Mouse (Mus musculus) thymus, postnatal 0 days (tissue): ENCODE results near the gene Olfr1378. TPM values are rescaled to one million over a fixed set of nuclear protein-coding genes. Genes with fewer than 3 reads are reported as not detected.

Source experiments
- DNase-seq: peaks from one replicate; pipeline ENCODE4 v3.0.0-alpha.2; 2015; ENCODE audit warnings: low spot score
- polyA plus RNA-seq: library from polyadenylated mRNA; unstranded; fragments of >200 nt; fragmentation: Nextera tagmentation; extraction: Ambion mirVana; gene quantifications from 2 replicates; pipeline ENCODE4 v1.2.1, GENCODE M21; 2015

The Olfr1378 gene
- not detected in 2 replicates for polyA plus RNA-seq

DNA sequence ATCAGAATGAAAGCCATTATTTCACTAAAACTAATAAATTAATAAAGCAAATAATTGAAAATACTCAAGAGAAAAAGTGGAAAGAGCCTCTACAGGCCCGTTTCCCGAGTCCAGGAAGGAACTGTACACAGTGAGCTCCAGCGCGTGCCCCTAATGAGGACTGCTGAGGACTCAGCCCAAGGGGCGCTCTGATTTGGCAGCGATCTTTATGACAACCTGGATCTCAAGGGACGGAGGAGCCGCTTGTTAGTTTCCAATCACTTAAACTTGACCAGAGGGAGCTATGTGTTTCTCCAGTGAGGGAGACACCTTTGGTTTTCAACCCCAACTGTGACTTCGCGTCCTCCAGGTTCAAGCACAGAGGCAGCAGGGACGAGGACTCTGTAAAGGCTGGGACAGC, at the start of gene Olfr1378:
Gene Olfr1378 (plus strand): TSS at position 301 of the 400 bp plus-strand sequence.
- DNase-seq, result no peak

DNA sequence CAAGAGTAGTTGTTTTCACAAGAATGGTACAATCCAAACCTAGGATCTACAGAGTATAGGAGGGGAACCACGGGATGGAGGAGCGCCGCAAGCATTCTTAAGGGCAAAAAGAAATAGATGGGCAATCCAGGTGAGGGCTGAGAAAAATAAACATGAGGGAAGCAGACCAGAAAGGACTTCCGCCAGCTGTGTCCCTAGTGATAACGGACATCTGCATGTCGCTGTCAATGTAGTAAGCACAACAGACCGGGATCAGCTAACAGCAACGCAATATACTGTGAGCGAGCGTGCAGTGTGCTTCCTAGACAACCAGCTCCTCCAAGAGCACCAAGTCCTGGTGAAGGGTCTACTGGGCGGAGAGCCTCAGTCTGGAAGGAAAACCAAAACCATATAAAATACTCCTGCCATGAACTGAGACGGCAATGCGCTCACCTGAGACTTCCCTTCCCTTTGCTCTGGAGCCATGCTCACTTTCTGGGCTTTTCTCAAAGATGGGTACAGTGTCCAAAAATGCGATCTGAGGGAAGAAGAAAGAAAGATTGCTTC, 35.8 kb upstream of the Olfr1378 start:
- no peak for DNase-seq

- no peak for DNase-seq
Measured at GRCm38 (mm10) chr11:50931021-50931420, 35.3 kb upstream of the Olfr1378 start.

GRCm38 (mm10) chr11:50931451-50931866, 34.9 kb upstream of the Olfr1378 start, which contains the start of gene Zfp354b:
Gene Zfp354b (minus strand): TSS chr11:50931633.
- DNase-seq, result peak; percentile 48

DNA sequence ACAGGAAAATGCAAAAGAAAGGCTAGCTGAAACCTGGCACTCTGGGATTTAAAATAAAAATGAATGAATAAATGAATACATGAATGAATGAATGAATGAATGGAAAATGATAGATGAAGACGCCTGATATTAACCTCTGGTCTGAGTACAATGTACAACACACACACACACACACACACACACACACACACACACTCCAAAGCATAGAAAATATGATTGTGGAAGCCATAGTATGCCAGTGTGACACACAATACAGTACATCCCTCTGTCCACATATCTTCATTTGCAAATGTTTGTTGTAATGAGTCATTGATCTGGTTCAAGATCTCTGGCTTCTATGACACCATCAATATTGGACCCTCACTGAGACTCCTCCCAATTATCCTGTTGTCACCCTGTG, 34.3 kb upstream of the Olfr1378 start:
- DNase-seq, result no peak

GRCm38 (mm10) chr11:50938435-50938834, 27.9 kb upstream of the Olfr1378 start:
- no peak for DNase-seq

DNA sequence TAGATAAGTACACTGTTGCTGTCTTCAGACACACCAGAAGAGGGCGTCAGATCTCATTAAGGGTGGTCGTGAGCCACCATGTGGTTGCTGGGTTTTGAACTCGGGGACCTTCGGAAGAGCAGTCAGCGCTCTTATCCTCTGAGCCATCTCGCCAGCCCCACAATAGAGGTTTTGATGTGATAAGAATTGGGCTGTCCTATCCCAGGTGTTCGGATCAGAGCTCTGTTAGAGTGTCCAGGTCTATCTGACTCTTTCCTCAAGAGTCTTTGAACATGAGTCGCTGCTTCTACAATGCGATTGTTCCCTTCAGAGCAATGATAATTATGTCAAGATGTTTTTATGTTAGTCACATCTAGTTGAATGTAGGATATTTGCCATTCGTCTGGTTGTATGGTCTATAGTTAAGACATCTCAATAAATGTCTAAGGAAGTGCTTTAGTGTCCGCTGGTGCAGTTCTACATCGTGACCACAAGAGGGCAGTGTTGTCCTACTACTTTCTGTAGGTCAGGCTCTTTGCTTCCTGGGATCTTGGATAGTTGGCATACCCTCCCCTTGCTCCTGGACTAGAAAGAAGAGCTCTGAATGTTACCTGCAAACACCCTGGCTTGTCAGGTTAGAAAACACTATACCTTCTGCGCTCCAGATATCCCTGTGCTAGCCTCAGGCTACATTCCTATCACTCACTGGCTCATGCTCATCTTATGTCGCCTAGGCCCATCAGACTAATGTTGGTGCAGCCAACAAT, 26.5 kb upstream of the Olfr1378 start:
- peak; percentile 71 for DNase-seq

DNA sequence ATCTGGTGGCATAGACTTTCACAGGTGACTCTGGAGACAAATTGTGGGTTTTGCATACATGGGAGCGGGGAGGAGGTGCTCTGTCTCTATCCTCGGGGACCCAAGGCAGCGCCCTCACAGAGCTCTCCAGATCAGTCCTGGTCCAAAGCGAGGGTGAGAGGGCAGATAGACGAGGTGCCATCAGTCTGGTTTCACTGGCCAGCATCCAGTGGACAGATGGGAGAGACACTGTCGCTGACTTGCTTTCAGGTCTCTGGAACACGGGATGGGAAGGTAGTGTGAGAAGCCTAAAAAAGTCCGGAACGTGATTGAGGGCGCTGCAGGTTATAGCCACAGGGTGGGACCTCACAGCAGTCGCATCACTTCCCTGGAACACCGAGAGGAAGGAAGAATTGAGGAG, 23.9 kb upstream of the Olfr1378 start:
- no peak for DNase-seq

DNA sequence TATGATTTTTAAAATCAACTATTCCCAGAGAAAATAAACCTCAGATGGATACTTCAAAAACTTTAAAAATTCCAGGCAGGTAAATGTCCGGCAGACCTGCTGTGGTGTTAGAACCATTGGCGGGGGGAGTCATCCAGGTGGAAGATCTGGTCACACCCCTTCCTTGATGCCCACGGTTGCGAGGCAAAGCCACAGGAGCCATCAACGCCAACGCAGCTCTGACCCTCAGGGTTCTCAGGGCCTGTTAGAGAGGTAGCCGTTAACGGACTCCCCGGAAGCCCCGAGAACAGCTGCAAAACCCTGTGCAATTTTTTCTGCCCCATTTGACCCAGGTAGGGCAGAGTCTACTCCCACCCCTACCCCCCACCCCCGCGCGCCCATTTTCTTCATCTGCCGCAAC, 22.8 kb upstream of the Olfr1378 start, which contains the start of gene 4933414I15Rik:
Gene 4933414I15Rik (minus strand): TSS at position 260 of the 400 bp plus-strand sequence.
- DNase-seq, result no peak

DNA sequence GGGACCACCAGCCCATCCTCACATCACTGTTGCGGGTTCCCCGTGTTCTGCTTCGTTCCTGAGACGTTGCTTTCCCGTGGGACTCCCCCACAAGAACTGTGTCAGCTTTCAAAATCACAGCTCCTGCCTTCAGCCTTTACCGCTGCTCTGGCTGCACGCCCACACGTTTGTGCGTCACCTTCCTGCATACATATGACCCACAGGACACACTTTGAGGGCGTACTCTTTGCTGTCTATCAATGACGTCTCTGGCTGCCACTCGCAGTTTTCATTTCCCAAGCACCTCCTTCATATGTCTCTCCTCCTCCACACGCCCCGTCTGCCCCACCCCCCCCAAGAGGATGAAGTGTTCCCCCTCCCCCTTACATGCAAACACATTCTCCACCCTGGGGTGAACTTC, 14.0 kb upstream of the Olfr1378 start:
- no peak for DNase-seq

- DNase-seq, result no peak
Measured at GRCm38 (mm10) chr11:50953665-50954064, 12.7 kb upstream of the Olfr1378 start, which contains the start of gene Prop1. Gene Prop1 (minus strand): TSS chr11:50953765.

- no peak for DNase-seq
Measured at GRCm38 (mm10) chr11:50964886-50965285, 1.4 kb upstream of the Olfr1378 start.

- no peak for DNase-seq
Measured at GRCm38 (mm10) chr11:50977216-50977615, 10.9 kb downstream of the Olfr1378 start.

DNA sequence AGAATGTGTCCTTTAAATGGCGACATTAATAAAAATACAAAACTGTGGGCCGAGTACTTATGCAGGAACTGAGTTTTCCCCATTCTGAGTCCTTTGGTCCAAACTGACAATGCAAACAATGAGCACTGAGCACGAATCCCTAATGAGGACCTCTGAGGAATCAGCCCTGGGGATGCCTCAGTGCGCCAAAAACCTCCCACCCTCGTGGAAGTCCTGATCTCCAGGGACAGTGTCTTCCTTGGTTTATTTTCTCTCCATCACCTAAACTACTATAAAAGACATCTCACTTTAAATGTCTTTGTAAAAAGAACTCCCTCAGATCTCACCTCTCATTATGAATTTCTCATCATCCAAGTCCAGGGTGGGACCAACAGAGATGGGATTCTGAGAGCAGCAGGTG, 15.3 kb downstream of the Olfr1378 start, which contains the start of gene Olfr1377:
Gene Olfr1377 (plus strand): TSS at position 301 of the 400 bp plus-strand sequence.
- no peak for DNase-seq

GRCm38 (mm10) chr11:51003296-51003695, 37.0 kb downstream of the Olfr1378 start, which contains the start of gene Olfr51:
Gene Olfr51 (plus strand): TSS chr11:51003596.
- DNase-seq, result no peak

- DNase-seq, result no peak
Measured at GRCm38 (mm10) chr11:51011821-51012220, 45.5 kb downstream of the Olfr1378 start.

DNA sequence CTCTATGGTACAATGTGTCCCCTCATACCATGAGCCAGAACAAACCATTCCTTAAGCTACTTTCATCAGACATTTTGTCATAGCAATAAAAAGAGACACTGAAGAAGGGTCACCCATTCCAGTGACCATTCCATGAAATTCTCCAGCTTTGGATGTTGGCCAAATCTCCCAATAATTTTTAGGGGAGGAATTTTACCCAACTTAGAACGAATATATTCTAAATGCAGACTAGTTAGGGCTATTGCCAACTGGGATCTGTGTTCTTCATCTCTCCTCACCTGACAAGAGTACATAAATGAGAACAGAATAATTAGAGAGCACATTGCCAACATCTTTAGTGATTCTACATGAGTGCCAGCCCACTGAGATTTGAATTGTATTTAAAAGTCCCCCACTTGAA, 47.6 kb downstream of the Olfr1378 start, which contains the start of gene Olfr54:
Gene Olfr54 (plus strand): TSS at position 301 of the 400 bp plus-strand sequence.
- no peak for DNase-seq

DNA sequence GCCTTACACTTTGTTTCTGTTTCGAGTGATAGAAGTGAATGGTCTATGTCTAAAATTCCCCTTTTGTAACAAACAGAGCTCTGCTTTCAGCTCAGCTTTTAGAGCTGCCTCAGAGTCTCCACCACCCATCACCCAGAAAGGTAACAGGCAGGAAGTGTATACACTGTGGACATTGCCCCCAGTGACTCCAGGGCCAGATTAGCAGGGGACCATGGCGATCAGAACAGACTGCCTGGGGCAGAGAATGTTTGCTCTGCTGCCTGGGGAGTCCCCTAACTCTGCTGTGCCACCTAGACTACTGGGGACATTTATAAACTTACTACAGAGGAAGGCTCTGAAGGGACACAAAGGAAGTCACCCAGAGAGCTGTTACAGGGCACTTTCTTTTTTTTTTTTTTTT, 50.0 kb downstream of the Olfr1378 start:
- DNase-seq, result no peak
